Mouse (Mus musculus): ENCODE measurements around the gene Rheb. TPM values are rescaled to one million over a fixed set of nuclear protein-coding genes. Genes with fewer than 3 reads are reported as not detected.
"Not testable (repeated sequence)": the region's sequence is repeated elsewhere in the genome, so short reads cannot be mapped to it uniquely, and the experiment has no call there.

Gene Rheb
- total RNA-seq, 2 experiments from 2014 or later, result 124 to 131 TPM

DNA sequence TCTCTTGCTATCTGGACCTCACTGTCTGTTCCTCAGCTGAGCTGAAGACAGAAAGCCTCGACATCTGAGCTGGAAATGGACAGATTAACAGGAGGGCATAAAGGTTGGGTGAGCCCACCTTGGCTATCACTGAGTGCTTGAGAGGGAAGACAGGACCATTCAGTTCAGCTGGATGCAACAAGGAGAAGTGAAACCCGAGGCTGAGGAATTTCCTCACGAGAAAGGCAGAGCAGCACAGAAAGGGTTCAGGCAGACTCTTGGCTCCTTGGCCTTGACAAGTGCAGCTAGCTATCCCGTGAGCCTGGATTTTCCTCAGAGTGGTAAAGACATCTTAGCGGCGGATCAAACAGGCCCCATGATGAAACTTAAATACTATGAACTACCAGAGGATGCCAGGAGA is 37.2 kb downstream of the Rheb start:
- intact Hi-C loops (cut with DNase I), result loop anchor here (10.0 kb wide), 1 partner anchor 200 kb away; no protein-coding TSS in a partner anchor
- DNase-seq (ENCODE audit: low spot score in 2 of 2), result no peak

DNA sequence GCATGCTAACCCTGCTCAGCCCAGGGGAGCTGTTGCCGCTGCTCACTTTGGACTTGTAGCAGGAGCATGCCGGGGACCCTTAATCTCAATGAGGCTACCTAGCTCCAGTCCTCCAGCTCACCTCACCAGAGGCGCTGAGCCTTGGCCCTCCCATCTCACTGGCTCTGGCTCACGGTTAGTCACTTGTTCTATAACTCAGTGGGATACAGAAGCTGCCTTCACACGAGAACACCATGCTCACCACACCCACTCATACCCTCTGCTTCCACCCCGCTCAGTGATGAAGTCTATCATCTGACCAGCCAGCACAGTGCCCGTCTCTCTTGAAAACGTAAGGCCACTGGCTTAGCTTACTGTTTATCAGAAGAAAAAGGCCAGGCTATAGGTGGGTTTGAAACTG is 37.8 kb downstream of the Rheb start:
- peak in 1 of 2 experiments; percentile 45 for DNase-seq (ENCODE audit: low spot score in 2 of 2)
- intact Hi-C loops (cut with DNase I), result loop anchor here (10.0 kb wide), 1 partner anchor 200 kb away; no protein-coding TSS in a partner anchor

DNA sequence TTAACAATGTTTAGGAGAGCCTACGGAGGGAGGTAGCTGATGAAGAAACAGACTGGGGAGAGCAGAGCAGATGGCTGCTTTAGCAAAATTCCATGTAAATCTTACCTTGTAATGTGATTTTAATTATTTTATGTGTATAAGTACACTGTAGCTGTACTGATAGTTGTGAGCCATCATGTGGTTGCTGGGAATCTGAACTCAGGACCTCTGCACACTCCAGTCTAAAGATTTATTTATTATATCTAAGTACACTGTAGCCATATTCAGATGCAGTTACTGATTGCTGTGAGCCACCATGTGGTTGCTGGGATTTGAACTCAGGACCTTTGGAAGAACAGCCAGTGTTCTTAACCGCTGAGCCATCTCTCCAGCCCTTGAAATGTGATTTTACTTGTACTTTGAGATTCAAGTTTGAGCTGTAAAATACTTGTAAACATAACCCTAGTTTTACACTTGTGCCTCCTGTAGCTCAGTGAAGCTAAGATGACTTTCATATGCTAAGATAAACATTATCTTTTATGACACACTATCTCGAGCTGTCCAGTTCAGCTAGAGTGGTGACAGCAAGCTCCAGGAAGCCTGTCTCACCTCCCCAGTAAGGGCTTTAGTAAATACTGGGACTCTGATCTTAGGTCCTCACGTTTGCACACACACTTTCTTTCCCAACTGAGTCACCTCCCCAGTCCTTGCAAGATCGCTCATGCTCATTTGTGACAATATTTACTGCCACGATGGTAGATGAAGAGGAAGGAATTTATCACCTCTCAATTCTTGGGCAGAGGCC is 40.4 kb downstream of the Rheb start:
- intact Hi-C loops (cut with DNase I), result loop anchor here (10.0 kb wide), 1 partner anchor 203 kb away; no protein-coding TSS in a partner anchor
- no peak for DNase-seq (ENCODE audit: low spot score in 2 of 2)

DNA sequence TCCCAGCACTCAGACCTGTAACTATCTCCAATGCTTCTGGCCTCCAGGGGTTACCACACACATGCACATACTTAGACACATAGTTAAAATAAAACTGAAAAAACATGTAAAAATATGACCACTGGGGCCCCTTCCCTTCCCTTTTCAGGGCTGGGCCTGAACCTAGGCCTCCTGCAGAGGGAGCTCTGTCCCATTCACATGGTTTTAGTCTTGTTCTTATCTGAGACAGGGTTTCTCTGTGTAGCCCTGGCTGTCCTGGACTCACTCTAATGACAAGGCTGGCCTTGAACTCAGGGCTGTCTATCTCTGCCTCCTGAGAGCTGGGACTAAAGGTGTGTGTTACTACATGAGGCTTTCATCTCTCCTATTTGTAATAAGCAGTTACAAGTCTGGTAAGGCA is 42.0 kb downstream of the Rheb start:
- no peak for DNase-seq (ENCODE audit: low spot score in 2 of 2)
- intact Hi-C loops (cut with DNase I), result loop anchor here (10.0 kb wide), 1 partner anchor 204 kb away; no protein-coding TSS in a partner anchor

DNA sequence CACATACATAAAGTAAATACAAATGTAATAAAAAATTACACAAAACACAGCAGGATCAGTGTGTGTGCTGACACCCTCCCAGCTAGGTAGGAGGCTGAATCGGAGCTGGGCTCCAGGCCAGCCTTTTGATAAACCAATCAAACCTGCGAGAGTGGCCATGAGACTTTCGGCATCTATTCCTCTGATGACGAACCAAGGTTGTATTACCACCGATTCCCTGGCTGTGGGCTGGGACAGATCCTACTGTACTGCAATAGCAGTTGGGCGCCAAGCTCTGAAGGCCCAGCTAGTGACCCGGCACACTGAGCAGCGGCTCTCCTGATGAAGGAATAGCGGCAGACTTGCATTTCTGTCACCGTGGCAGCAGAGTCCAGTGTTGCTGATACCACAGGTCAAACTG is 43.8 kb downstream of the Rheb start:
- intact Hi-C loops (cut with DNase I), result no loop called here
- DNase-seq (ENCODE audit: low spot score in 2 of 2), result no peak

DNA sequence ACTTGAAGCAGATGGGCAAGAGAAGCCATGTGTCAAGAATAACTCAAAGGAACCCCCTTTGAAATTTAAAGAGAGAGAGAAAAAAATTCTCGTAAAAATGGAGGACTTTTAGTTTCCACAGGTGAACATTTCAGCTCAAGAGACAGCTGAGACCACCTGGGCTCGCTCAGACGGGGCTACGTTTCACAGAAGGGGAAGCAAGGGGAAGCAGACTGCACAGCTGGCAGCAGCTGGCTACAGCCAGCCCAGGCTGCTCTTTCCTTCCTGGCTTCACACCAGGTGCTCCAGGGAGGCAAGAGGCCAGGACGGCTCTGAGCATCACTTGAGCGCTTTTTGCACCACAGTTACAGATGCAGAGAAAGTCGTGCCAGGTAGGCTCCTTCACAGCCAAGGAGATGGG is 44.6 kb downstream of the Rheb start:
- intact Hi-C loops (cut with DNase I), result no loop called here
- no peak for DNase-seq (ENCODE audit: low spot score in 2 of 2)

DNA sequence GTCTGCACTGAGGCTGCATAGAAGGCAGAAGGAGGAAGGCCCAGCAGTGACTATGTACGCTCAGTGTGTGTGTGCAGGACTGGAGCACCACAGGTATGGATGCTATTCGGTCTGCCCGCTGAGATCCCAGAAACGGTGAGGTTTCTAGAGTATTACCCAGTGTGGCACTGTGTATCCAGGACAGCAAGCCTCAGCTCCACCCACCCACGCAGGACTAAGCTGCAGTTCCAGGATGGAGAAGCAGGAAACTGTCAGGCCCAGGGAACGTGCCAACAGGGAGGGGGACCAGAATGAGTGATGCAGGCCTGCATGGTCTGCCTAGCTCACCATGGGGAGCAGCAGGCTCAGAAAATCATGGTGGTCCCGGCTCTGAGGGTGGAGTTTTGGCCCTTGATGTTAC is 49.5 kb downstream of the Rheb start:
- DNase-seq (ENCODE audit: low spot score in 2 of 2), result peak in 1 of 2 experiments; percentile 67
- intact Hi-C loops (cut with DNase I), result no loop called here

DNA sequence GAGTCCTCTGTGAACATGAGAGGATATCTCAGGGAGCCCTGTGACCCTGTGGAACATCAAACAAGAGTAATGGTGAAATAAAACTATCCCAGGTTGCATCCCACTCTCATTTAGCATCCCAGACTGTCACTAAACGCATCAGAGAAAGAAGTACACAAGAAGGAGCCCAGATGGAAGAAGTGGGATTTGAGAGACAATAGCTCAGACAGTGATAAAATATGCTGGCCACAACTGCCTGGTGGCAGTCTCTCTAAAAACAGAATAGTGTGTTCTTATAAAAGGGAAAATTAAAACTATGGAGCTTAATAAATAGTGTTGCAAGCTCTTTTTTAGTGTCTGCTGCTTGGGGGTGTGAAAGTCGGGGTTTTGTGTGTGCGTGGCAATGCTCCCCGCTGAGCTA is 59.5 kb downstream of the Rheb start:
- DNase-seq (ENCODE audit: low spot score in 2 of 2), result peak in 1 of 2 experiments; percentile 69
- intact Hi-C loops (cut with DNase I), result no loop called here

DNA sequence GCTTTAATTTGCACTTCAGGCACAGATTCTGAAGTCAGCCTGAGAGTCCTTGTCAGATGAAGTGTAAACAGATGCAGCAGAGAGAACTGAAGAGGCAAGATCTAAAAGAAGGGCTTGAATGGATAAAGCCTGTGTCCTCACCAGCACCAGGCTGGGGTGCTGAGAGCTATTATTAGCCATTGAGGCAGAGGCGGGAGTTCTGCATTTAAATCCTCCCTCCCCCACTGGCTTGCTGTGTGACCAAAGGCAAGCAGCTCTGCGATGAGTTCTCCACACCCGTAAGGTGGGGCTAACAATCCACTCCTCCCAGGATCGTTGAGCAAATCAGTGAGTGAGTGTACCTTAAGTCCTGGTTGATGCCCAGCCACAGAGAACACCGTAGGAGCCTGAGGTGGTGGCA is 61.4 kb downstream of the Rheb start:
- DNase-seq (ENCODE audit: low spot score in 2 of 2), result peak; percentile 65 to 91
- intact Hi-C loops (cut with DNase I), result loop anchor here (2.0 kb wide), 3 partner anchors 30 to 106 kb away; partner anchors contain the start of gene Rheb

DNA sequence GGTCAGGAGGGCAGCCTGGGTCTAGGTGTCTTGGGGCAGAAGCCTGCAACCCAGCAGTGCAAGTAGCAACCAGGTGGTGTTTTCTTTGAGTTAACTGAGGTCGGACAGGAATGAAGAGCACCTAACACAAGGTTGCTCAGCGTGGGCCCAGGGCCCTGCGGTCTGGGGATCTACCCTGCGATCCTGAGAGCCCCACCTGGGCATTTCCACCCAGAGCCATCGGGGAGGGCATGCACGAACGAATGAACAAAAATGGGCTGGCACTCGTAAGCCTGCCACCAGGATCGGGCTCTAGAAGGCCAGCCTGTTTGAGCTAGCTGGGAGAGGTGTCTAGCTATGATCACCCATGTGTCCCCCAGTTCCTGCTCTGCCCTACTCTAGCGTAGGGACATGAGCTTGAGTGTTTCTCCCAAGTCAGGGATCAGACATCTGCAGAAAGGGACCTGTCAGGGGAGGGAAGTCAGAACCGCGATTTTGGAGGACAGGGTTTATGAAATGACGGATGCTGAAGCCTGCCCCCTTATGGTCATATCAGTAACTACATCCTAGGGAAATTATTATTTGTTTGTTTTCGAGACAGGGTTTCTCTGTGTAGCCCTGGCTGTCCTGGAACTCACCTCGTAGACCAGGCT is 62.4 kb downstream of the Rheb start:
- intact Hi-C loops (cut with DNase I), result loop anchor here (2.0 kb wide), 3 partner anchors 29 to 105 kb away; partner anchors contain the start of gene Rheb
- DNase-seq (ENCODE audit: low spot score in 2 of 2), result peak in 1 of 2 experiments; percentile 12

DNA sequence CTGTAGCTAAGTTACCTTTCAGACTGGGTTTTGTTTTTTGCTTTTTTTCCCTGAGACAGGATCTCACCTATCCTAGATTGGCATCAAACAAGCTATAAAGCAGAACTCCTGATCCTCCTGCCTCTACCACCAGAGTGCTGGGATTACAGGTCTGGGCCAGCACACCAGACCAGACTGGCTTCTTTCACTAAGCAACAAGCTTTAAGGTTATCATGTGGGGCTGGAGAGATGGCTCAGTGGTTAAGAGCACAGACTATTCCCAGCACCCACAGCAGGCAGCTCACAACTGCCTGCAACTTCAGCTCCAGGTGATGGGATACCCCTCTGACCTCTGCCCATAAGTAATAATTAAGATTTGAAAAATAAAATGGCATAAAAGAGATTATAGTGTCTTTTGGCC is 63.1 kb downstream of the Rheb start:
- no peak for DNase-seq (ENCODE audit: low spot score in 2 of 2)
- intact Hi-C loops (cut with DNase I), result no loop called here

DNA sequence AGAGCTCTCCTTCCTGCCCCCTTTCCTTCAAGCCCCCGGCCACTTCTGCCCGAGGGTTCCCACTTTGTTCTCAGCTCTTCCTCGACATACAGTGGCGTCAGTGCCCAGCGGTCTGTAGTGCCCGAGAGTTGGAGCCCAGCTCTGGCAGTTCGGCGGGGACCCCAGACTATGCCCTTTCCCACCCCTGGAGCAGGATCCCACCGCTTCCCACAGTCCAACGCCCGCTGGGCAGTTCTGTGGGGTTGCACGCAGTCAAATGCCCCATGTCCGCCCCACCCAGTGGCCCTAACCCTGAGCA is 63.6 kb downstream of the Rheb start:
- no peak for DNase-seq (ENCODE audit: low spot score in 2 of 2)
- intact Hi-C loops (cut with DNase I), result no loop called here

DNA sequence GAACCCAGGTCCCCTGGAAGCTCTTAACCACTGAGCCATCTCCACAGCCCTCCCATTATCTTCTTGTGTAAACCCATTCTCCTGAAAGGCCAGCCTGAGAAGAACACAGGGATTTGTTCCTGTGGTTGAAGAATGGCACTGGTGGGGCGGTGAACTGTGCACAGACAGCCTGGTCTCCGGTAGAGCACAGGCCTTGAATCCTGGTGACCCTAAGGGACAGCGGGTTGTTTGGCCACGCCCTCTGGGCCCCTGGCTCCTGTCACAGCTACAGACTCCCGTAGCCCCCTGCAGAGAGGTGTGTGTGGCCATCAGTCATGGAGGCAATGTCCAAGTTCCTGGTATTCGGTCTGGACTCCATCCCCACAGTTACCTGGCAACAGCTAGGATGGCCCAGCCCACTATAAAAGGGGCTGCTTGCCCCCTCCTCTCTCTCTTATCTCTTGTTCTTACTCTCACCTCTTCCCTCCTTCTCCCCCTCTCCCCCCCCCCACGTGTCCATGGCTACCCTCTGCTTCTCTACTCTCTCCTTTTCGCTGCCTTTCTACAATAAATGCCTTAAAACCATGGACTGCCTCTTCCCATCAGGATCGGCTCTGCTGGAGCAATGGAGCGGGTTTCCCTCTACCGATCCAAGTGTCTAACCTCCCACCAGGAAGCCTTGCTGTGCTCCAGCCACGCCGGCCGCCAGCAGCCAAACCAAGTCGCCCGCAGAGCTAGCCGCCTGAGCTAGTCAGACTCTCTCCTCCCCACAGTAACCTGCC is 64.2 kb downstream of the Rheb start:
- DNase-seq (ENCODE audit: low spot score in 2 of 2), result no peak
- intact Hi-C loops (cut with DNase I), result no loop called here

DNA sequence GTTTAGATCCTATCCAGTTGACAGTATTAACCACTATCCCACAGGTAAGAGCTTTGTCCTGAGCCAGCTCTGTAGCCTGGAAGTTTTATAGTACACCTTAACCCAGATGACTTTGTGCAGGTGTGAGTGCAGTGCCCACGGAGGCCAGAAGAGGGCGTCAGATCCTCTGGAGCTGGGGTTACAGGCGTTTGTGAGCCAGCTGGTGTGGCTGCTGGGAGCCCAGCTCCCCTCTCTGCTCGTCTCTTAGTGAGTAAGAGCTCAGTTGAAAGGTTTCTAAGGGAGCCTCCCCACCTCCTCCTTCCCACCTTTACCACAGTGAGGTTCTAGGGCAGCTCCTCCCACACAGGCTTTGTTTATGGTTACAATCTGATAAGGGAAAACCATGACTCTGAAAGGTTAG is 65.7 kb downstream of the Rheb start:
- DNase-seq (ENCODE audit: low spot score in 2 of 2), result no peak
- intact Hi-C loops (cut with DNase I), result no loop called here

DNA sequence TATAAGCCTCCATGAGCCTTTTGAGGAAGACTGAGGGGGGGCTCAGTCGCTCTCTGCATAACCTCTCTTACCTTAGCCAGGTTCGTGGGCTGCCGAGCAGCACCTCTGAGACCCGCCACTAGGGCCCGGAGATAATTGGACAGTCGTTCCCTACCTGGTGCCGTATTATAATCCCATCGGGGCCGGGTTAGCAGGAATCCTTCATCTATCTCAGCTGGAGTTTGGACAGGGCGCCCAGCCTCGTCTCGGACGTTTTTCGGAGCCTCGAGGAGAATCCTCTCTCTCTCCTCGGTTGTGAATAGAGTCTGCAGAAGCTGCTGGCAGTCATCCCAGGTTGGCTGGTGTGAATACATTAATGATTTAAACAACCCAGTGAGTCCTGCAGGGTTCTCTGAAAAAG is 67.9 kb downstream of the Rheb start:
- DNase-seq (ENCODE audit: low spot score in 2 of 2); intact Hi-C loops (cut with DNase I): not testable (repeated sequence)

DNA sequence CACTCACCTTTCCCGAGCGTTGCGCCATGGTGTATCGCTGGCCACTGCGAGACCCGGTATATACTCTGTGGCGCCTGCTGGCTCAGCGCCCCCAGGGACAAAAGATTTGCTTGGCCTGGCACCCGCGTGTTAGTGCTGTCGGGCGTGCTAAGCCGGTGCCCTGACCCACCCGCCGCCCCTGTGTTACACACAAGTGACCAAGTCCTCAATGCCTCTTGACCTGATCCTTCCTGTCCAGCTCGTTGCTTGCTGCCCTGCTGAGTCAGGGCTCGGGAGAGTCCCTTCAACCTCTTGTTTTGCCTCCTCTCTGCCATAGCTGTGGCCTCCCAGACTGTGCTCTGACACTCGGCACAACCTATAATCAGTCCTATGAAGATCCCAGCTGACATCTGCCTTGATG is 84.6 kb downstream of the Rheb start, which contains the start of gene Crygn:
TSS of gene Crygn (minus strand) at position 193 of the 400 bp plus-strand sequence.
- no peak for DNase-seq (ENCODE audit: low spot score in 2 of 2)
- intact Hi-C loops (cut with DNase I), result no loop called here

DNA sequence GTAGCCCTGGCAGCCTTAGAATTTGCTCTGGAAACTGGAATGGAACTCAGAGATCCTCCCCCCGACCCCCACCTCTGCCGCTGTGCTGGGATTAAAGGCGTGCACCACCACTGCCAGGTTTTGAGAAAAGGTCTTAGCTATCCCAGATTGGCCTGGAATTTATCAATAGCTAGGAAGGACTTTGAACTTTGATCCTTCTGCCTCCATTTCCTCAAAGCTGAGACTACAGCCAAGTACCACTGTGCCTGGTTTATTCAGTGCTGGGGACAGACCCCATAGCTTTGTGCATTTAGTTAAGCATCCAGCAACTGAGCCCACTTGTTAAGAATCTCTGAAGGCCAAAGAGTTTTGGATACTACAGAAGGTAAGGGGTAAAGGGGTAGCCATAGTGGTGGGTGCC is 85.5 kb downstream of the Rheb start:
- intact Hi-C loops (cut with DNase I), result no loop called here
- no peak for DNase-seq (ENCODE audit: low spot score in 2 of 2)

All from left cerebral cortex, postnatal 25 days (tissue).